Mouse (Mus musculus) liver, embryonic 13.5 days (tissue): ENCODE measurements around the gene Sh3d21. TPM values are rescaled to one million over a fixed set of nuclear protein-coding genes. Genes with fewer than 3 reads are reported as not detected.

ENCODE experiments used
- ATAC-seq: fragments of 200-750 bp; cut with Nextera tagmentation; 2 replicates; pipeline ENCODE4 v1.8.0; 2017; ENCODE audit warnings: low read depth, mild to moderate bottlenecking, moderate number of reproducible peaks, moderate library complexity
- DNase-seq: peaks from one replicate; pipeline ENCODE4 v3.0.0; 2022
- H3K27ac ChIP-seq: fragments of 300-500 bp; sonication (generic); 2 replicates; pipeline ENCODE4 v1.5.1; 2015; ENCODE audit warnings: moderate library complexity, mild to moderate bottlenecking, inconsistent platforms
- H3K27me3 ChIP-seq: fragments of 300-500 bp; sonication (generic); 2 replicates; pipeline ENCODE4 v1.6.1; 2015; ENCODE audit warnings: mild to moderate bottlenecking, inconsistent platforms
- H3K36me3 ChIP-seq: fragments of 300-500 bp; sonication (generic); 2 replicates; pipeline ENCODE4 v1.6.1; 2015; ENCODE audit warnings: mild to moderate bottlenecking, inconsistent platforms
- H3K4me1 ChIP-seq: fragments of 300-500 bp; sonication (generic); replicated peaks from 2 replicates; pipeline ENCODE4 v1.6.1; 2015; ENCODE audit warnings: inconsistent platforms
- H3K4me2 ChIP-seq: fragments of 300-500 bp; sonication (generic); 2 replicates; pipeline ENCODE4 v1.6.1; 2015; ENCODE audit warnings: inconsistent platforms, mild to moderate bottlenecking, moderate library complexity
- H3K4me3 ChIP-seq: fragments of 300-500 bp; sonication (generic); replicated peaks from 2 replicates; pipeline ENCODE4 v1.5.1; 2015; ENCODE audit warnings: mild to moderate bottlenecking, inconsistent platforms
- H3K9ac ChIP-seq: fragments of 300-500 bp; sonication (generic); 2 replicates; pipeline ENCODE4 v1.6.1; 2015; ENCODE audit warnings: mild to moderate bottlenecking, inconsistent platforms
- H3K9me3 ChIP-seq: fragments of 300-500 bp; sonication (generic); replicated peaks from 2 replicates; pipeline ENCODE4 v1.6.1; 2016; ENCODE audit warnings: inconsistent platforms
- WGBS: fragments of 180-500 bp; shearing (Covaris S2); methylation state at CpG from one replicate; pipeline ENCODE4 v1.1.7; 2015; ENCODE audit not compliant: insufficient replicate concordance; 5-methylcytosine and 5-hydroxymethylcytosine counted together
- polyA plus RNA-seq: library from polyadenylated mRNA; unstranded; fragments of >200 nt; fragmentation: Nextera tagmentation; extraction: Ambion mirVana; gene quantifications from 2 replicates; pipeline ENCODE4 v1.2.1, GENCODE M21; 2015

Gene Sh3d21
- polyA plus RNA-seq, 1 experiment from 2014 or later, result 0.82 TPM

DNA sequence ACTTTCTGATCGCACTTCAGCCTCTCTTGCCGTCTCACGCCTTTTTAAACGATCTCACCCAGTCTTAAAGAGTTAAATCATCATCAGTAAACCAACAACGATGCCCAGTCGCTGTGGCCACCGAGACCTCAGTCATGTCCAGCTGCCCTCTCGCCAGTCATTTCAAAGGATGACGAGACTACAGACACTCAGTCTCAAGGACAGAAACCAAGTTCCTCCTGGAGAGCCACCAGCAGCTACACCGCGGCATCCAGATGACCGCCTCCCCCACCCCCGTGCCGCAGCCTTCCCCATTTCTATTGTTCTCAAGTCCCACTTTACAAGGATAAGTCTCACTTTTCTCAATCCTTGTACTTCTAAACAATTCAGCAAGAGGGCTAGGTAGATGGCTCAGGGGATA, 10.4 kb downstream of the Sh3d21 start:
- 33% methylated on average over 14 of the region's 14 CpGs for WGBS
- peaks cover 35% of the 10 kb centered on the region for H3K4me1 ChIP-seq
- no peak overlapping the region for H3K4me3 ChIP-seq
- no peak overlapping the region for H3K9ac ChIP-seq
- no peak for DNase-seq
- no peak for ATAC-seq
- H3K27ac ChIP-seq, result no peak overlapping the region
- no peaks in the 10 kb centered on the region for H3K9me3 ChIP-seq
- peaks cover 37% of the 10 kb centered on the region for H3K27me3 ChIP-seq
- no peak overlapping the region for H3K4me2 ChIP-seq
- H3K36me3 ChIP-seq, result no peaks in the 10 kb centered on the region

DNA sequence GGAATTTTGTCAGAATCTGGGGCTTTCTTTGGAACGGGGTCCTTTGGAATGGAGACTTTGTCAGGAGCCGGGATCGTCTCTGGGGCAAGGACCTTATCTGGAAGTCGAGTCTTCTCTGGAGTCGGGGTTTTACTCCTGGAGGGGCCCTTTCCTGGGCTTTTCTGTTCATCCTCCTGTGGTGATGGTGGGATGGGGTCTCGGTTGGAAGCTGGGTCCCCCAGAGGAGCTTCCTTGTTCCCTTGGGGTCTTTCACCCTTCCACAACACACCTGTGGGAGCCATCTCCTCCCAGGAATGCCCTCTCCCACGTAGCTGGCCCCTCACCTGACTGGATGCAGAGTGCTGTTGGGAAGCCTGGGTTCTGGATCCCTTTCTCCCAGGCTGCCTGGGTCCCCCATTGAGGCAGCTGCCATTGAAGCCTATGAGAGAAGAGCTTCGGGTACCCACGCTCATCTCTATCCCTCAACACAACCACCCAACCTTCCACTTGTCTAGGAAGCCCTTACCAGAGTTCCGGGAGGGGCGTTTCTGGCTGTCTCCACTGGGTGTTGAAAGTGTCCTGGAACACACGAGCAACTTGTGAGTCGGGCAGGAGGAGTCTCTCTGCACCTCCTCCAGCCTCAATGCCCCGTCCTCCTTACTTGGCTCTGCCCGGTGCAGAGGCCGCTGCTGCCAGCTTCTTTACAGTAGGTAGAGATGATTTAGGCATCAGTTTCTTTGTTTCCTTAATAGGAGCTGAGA, 11.4 kb downstream of the Sh3d21 start:
- peaks cover 47% of the 10 kb centered on the region for H3K27me3 ChIP-seq

DNA sequence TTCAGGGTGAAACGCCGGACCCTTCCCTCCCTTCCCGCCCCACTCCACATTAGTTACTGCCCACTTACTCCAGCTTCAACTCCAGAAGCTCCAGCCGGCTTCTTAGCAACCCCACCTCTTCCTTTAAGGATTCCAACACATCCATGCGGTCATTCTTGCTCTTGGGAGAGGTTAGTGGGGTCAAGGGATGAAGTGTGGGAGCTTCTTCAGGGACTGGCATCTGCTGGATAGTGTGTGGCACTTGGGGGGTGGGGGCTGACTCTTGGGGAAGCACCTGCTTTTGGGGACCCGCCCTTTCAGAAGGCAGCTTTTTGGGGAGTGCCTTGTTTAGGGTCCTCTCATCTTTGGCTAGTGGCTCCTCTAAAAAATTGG, 12.4 kb downstream of the Sh3d21 start:
- ATAC-seq (no peak), DNase-seq (no peak)
- Histone ChIP-seq H3K9ac (no peak overlapping the region), H3K4me1 (peaks cover 41% of the 10 kb centered on the region), H3K27ac (peak overlapping the region; percentile 40; the same call in 1 of the 2 replicates), H3K9me3 (no peaks in the 10 kb centered on the region), H3K27me3 (peaks cover 50% of the 10 kb centered on the region), H3K4me3 (no peak overlapping the region), H3K36me3 (no peaks in the 10 kb centered on the region), H3K4me2 (0 out of 2 replicates have a peak overlapping the region, but pooled peaks have one; percentile 67)
- 60% methylated on average over 6 of the region's 6 CpGs for WGBS

More for the DNA sequence above, 11.4 kb downstream of the Sh3d21 start:
- Histone ChIP-seq H3K9me3 (no peaks in the 10 kb centered on the region), H3K27ac (no peak overlapping the region), H3K4me2 (no peak overlapping the region), H3K4me3 (no peak overlapping the region), H3K36me3 (no peaks in the 10 kb centered on the region), H3K4me1 (peaks cover 39% of the 10 kb centered on the region), H3K9ac (no peak overlapping the region)
- 71% methylated on average over 16 of the region's 16 CpGs for WGBS
- no peak for DNase-seq
- no peak for ATAC-seq

DNA sequence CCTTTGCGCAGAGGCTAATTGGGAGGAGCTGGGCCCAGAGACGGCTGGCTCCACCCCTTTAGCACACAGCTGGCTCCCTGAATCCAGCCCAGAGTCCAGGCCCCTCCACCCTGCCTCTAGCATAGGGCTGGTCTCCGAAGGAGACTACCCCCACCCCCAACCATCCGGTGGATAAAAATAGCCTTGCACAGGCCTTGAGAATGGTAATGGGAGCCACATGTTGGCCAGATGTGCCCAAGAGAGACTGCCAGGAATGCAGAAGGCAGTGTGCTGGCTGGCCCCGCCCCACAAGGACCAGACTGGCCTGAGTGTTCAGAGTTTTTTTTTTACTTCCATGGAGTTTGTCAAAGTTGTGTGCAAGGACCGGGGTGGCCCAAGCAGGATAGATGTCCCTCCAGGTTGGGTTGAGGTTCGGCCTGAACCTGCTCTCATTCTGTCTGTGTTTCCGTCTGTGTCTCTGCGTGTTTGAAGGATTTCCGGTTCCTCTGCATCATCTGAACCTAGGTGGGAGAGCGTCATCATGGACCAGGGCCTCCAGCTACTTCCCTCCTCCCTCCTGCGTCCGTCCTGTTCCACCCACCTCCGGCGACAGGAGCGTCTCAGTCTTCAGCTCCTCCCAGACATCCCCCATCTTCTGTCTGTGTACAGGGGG, 12.9 kb downstream of the Sh3d21 start:
- WGBS, result 35% methylated on average over 16 of the region's 16 CpGs
- DNase-seq, result no peak
- Histone ChIP-seq H3K27ac (peak overlapping the region; percentile 67; the same call in 1 of the 2 replicates), H3K36me3 (no peaks in the 10 kb centered on the region), H3K4me1 (peaks cover 39% of the 10 kb centered on the region), H3K4me2 (peak overlapping the region; percentile 67), H3K27me3 (peaks cover 50% of the 10 kb centered on the region), H3K9ac (no peak overlapping the region), H3K9me3 (no peaks in the 10 kb centered on the region), H3K4me3 (no peak overlapping the region)
- 0 out of 2 replicates have a peak, but pooled peaks have one; percentile 15 for ATAC-seq

DNA sequence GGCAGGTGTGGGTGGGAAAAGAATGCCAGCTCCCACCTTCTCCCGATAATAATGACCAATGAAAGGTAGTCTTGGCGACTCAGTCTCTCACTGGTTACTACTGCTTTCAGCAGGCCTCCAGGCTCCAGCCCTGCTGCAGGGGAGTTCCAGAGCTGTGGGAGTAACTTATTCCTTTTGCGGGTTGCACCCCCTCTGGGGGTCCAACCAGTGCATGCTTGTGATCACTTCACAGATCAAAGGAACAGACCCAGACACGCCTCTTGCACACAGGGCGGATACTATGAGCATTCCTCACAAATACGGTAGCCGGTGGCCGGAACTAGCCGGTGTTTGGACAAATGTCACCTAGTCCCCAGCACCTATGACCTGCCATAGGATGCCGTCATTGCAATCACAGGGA, 13.5 kb downstream of the Sh3d21 start:
- Histone ChIP-seq H3K4me2 (peak overlapping the region; percentile 67), H3K9me3 (no peaks in the 10 kb centered on the region), H3K4me3 (0 out of 2 replicates have a peak overlapping the region, but pooled peaks have one; percentile 3), H3K27me3 (peaks cover 50% of the 10 kb centered on the region), H3K4me1 (peaks cover 32% of the 10 kb centered on the region), H3K36me3 (no peaks in the 10 kb centered on the region), H3K9ac (no peak overlapping the region), H3K27ac (peak overlapping the region; percentile 67; the same call in 1 of the 2 replicates)
- ATAC-seq (no peak), DNase-seq (no peak)
- WGBS, result 59% methylated on average over 10 of the region's 10 CpGs

DNA sequence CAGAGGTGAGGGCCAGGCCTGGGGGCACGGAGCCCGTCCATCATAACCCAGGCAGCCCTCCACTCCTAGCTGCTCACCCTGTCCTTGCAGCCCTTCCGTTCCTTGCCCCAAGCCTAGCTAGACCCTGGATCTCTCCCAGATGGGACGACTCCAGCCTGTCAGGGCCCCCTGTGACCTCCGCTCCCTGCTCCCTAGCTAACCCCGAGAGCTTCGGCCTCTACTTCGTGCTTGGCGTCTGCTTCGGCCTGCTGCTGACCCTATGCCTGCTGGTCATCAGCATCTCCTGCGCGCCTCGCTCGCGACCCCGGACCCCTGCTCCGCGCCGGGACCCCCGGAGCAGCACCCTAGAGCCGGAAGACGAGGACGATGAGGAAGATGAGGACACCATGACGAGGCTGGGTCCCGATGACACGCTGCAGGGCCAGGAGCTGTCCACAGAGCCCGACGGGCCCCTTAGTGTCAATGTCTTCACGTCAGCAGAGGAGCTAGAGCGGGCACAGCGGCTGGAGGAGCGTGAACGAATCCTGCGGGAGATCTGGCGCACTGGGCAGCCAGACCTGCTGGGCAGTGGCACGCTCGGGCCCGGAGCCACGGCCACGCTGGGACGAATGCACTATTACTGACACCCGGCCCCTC, 14.1 kb downstream of the Sh3d21 start:
- H3K27me3 ChIP-seq, result peaks cover 50% of the 10 kb centered on the region
- H3K4me2 ChIP-seq, result peak overlapping the region; percentile 67
- no peaks in the 10 kb centered on the region for H3K9me3 ChIP-seq
- DNase-seq (no peak), ATAC-seq (peak; percentile 4; the same call in 1 of the 2 replicates)
- peak overlapping the region; percentile 61 for H3K9ac ChIP-seq
- 36% methylated on average over 42 of the region's 42 CpGs for WGBS
- peak overlapping the region; percentile 58 for H3K4me3 ChIP-seq
- H3K27ac ChIP-seq, result peak overlapping the region; percentile 67
- peaks cover 32% of the 10 kb centered on the region for H3K4me1 ChIP-seq
- H3K36me3 ChIP-seq, result no peaks in the 10 kb centered on the region

DNA sequence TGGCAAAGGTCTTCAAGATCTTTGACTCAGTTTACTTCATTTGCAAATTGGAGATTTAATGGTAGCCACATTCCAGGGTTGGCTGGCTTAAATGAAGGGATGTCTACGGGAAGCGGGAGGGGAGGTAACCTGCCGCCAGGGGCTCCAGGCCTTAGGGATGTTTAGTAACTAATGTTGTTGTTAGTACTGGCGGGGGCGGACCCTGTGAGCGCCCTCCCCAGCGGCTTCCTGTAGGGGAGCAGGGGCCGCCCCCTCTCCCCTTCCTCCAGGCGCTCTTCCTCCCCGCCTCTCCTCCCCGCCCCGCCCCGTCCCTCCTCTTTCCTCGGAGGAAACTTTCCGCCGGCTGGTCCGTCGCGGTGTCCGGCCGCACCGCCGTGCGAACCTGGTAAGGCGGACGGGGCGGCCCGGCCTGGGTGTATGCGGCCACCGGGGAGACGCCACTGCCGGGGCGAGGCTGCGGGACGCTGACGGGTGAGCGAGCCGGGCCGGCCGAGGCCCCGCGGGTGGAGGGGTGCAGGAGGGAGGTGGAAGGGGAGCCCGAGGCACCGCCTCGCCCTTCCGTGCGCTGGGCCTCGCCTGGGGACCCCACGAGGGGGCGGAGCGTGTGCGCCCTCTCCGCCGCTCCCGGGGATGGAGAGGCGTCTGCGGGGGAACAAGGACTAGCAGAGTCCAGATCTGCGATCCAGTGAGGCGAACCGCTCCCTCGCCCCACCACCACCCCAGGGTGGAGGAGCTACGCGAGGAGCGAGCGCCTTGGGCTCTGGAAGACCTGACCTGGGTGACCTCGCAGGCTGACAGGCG, 14.9 kb downstream of the Sh3d21 start:
- Histone ChIP-seq H3K27me3 (peaks cover 50% of the 10 kb centered on the region), H3K27ac (peak overlapping the region; percentile 67), H3K36me3 (no peaks in the 10 kb centered on the region), H3K9ac (peak overlapping the region; percentile 61), H3K4me2 (peak overlapping the region; percentile 67), H3K4me1 (peaks cover 32% of the 10 kb centered on the region), H3K4me3 (peak overlapping the region; percentile 58), H3K9me3 (no peaks in the 10 kb centered on the region)
- DNase-seq (no peak), ATAC-seq (peak; percentile 41)
- 2% methylated on average over 65 of the region's 67 CpGs for WGBS

DNA sequence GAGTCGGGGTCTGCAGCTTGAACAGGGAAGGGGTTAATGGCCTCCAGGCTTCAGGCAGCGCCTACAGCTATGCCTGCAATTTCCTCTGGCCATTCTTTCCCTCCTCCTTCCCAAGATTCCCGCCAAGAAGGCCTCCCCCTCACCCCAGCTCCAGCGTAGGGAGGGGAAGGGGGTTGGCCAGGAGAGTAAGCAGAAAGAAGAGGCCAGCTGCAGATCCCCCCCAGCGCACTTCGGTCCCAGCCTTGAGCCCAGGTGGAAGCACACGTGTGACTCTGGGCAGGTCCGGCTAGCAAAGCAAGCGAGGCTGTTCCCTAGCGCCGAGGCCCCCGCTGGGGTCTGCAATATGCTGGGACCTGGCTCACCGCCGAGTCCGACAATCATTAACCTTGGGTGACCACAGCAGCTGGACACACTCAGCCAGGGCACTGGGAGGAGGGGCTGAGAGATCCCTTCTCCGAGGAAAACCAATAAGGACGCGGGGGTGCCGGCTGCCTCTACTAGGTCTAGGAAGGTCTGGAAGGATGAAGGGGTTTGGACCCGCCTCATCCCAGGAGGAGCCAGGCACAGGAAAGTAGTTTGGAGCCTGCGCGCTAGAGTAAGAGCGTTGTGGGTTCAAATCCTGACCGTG, 15.6 kb downstream of the Sh3d21 start, which contains the start of gene Eva1b:
TSS of gene Eva1b (plus strand) at position 212 of the 628 bp plus-strand sequence.
- H3K27me3 ChIP-seq, result peaks cover 50% of the 10 kb centered on the region
- H3K9ac ChIP-seq, result peak within 1 kb of the TSS; percentile 61
- WGBS, result 23% methylated on average over 24 of the region's 24 CpGs

DNA sequence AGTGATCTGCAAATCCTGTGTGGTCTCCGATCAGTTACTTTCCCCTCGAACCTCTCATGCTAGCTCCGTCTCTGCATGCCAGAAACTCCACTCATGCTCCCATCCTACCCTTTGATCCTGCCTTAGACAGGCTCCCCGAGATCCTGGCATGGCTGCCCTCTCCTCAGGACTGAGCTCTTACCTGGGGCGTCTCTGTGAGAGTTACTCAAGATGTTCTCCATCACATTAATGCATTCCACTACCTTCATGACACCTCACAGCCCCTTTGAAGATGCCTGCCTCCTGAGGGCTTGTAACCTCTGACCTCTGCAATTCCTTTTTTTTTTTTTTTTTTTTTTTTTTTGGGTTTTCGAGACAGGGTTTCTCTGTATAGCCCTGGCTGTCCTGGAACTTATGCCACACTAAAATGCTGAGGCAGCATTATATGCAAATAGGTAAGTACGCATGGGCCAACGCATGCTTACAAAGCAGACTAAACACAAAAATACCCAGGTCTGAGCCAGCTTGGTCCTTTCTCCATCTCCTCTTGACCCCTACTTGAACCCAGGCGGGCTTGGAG, 16.2 kb downstream of the Sh3d21 start:
- H3K9ac ChIP-seq, result no peak overlapping the region
- WGBS, result 56% methylated on average over 9 of the region's 9 CpGs
- H3K4me1 ChIP-seq, result peaks cover 32% of the 10 kb centered on the region
- H3K36me3 ChIP-seq, result no peaks in the 10 kb centered on the region
- H3K27me3 ChIP-seq, result peaks cover 50% of the 10 kb centered on the region
- DNase-seq (no peak), ATAC-seq (no peak)
- no peaks in the 10 kb centered on the region for H3K9me3 ChIP-seq
- H3K4me2 ChIP-seq, result peak overlapping the region; percentile 67
- H3K4me3 ChIP-seq, result no peak overlapping the region
- H3K27ac ChIP-seq, result peak overlapping the region; percentile 45

More for the DNA sequence above, 15.6 kb downstream of the Sh3d21 start, which contains the start of gene Eva1b:
- H3K4me3 ChIP-seq, result peak within 1 kb of the TSS; percentile 58
- peak within 1 kb of the TSS; percentile 67 for H3K27ac ChIP-seq
- H3K4me1 ChIP-seq, result peaks cover 32% of the 10 kb centered on the region
- H3K9me3 ChIP-seq, result no peaks in the 10 kb centered on the region
- ATAC-seq, result peak; percentile 66
- DNase-seq, result no peak
- H3K36me3 ChIP-seq, result no peaks in the 10 kb centered on the region
- peak within 1 kb of the TSS; percentile 67 for H3K4me2 ChIP-seq

DNA sequence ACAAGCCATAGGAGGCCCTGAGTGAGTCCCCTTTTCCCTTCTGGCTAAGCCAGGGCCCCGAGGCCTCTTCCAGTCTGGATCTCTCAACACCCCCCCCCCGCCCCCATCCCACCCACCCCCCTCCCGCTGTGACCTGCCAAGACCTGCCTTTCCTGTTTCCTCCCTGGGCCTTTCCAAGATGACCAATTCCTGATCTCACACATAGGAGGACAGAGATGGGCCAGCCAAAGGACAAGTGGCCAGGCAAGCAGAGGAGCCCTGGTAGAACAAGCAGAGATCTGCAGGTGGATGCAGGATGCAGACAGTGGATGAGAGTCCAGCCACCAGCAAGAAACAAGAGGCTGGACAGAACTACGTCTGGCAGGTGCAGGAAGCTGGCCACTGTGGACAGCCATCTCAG, 17.9 kb downstream of the Sh3d21 start:
- no peak overlapping the region for H3K9ac ChIP-seq
- H3K4me1 ChIP-seq, result peaks cover 33% of the 10 kb centered on the region
- no peaks in the 10 kb centered on the region for H3K36me3 ChIP-seq
- DNase-seq, result no peak
- peaks cover 38% of the 10 kb centered on the region for H3K27me3 ChIP-seq
- WGBS, result 27% methylated on average over 4 of the region's 4 CpGs
- no peak overlapping the region for H3K27ac ChIP-seq
- no peaks in the 10 kb centered on the region for H3K9me3 ChIP-seq
- no peak for ATAC-seq
- H3K4me2 ChIP-seq, result no peak overlapping the region
- no peak overlapping the region for H3K4me3 ChIP-seq
